Mouse (Mus musculus): Measurements from ENCODE around the gene Hist1h4a.
A peak's percentile ranks its signal among the peaks of the same experiment; 100 is the strongest.
"Not testable (repeated sequence)": the region's sequence is repeated elsewhere in the genome, so short reads cannot be mapped to it uniquely, and the experiment has no call there.

Hist1h4a gene

DNA sequence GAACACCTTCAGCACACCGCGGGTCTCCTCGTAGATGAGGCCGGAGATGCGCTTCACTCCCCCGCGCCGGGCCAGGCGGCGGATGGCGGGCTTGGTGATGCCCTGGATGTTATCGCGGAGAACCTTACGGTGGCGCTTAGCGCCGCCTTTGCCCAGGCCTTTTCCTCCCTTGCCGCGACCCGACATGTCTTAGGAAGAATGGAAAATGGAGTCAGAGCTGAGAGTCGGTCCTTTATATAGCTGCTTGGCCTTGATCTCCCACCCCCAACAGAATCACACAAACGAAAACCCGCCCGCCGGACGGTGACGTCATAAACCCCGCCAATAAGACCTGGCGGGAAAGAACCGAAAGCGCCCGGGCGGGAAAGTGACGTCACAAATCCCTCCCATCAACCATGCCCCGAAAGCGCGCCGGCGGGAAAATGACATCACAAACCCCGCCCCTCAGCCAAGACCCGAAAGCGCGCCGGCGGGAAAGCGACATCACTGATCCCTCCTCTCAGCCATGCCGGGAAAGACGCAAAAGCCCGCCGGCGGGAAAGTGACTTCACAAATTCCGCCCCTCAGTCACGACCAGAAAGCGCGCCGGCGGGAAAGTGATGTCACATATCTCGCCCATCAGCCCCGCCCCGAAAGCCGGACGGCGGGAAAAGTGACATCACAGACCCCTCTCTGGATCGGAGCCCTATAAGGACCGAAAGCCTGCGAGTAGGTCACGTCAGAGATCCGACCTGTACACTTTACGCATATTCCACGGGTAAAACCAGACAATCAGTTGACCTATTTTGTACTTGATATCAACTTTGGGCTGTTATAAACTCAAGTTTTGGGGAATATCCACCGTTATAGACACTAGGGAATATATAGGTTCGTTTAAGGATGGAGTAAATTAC, at the start of gene Hist1h4a:
Hist1h4a (minus strand) TSS at position 259 of the 893 bp plus-strand sequence.
- peak; percentile 96 to 99 for DNase-seq (ENCODE audit: low spot score in 2 of 2)

DNA sequence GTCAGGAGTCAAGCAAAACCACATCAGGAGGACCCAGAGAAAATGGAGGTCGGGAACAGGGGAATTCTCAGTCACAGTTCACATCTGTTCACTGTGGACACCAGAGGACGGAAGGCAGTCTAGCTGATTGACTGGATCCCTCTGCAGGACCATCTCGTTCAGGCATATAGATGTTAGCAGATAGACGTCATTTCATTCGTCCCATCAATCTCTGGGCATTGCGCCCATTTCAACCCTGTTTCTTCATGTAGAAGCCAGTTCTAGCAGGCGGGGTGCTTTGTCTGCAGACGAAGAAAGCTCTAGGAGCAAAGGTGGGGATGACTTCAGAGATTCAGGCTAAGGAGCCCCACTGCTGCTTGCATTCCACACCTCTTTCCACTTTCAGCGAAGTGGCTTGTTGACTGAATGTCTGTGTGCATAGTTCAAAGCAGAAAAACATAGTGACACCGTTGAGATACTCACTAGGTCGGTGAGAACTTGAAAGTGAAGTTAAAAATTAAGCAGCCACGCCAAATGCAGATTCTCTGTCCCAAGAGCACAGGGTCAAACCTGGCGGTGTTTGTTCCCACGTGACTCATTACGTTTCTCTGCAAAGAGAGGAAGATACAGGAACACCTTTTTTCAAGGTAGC, 45.5 kb upstream of the Hist1h4a start, which contains the start of gene Slc17a2:
Slc17a2 (plus strand) TSS at position 572 of the 631 bp plus-strand sequence.
- no peak for DNase-seq (ENCODE audit: low spot score in 2 of 2)

DNA sequence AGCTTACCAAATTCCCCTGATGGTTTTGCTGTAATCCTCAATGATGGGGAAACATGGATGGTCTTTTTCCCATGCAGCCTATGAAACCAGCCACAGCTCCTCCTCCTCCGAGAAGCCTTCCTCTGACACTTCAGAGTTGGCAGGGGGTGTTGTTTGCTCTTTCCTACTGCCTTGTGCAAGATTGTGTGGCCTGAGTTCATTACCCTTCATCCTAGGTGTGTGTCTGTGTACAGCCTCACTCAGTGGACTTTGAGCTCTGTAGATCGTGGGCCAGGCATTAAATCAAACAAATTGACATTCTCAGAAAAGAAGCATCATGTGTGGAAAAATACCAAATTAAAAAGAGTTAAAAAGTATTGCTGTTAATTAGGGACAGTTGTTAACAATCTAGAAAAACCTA, 43.5 kb upstream of the Hist1h4a start:
- DNase-seq (ENCODE audit: low spot score in 2 of 2) = no peak

DNA sequence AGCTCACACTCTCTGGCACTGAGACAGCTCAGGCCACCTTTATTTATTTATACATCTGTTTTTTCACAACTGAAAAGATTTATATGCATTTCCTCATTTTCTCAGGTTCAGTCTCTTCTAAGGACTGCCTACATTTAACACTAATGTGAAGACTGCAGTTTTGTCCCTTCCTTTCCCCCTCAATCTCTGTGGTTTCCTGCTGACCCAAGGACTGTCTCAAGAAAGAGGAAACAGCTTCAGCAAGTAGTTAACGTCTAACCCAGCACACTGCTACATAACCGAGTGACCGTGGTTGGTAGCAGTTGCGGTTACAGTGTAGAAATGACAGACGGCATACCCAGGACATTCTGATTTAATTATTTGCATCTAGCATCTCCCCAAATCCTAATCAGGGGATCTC, 38.4 kb upstream of the Hist1h4a start:
- no peak for DNase-seq (ENCODE audit: low spot score in 2 of 2)

DNA sequence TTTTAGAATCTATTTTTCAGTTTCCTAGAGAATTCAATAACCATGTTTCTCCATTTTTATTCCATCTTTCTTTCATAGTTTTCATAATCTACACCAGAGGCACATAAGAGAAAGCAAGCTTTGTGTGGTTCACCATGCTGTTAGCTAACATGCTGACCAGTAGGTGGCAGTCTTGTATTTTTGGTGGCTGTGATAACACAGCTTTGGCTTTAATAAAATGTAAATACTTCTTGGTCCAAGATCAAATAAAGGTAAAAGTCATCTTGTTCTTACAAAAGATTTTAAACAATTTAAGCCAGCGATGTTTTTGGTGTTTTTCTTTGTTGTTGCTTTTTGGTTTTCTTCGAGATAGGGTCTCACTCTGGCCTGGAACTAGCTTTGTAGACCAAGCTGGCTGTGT, 31.5 kb upstream of the Hist1h4a start:
- peak in 1 of 2 experiments; percentile 50 for DNase-seq (ENCODE audit: low spot score in 2 of 2)

DNA sequence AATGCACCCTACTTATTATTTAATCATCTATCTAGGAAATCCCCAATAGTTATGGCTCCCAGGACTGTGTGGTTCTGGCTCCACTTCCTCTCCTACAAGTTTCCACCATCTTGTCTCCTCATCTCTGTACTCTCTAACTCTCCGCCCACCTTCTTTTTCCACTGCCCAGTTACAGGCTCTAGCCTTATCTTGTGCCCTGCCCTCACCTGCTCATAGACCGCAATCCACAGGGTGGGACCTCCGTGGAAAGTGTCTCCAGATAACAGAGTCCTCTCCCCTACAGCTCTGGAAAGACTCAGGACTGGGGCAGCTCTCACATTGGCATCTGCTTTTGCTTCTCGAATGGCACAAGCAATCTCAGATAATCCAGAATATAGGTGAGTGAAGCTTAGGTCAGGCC, 18.0 kb upstream of the Hist1h4a start:
- no peak for DNase-seq (ENCODE audit: low spot score in 2 of 2)

DNA sequence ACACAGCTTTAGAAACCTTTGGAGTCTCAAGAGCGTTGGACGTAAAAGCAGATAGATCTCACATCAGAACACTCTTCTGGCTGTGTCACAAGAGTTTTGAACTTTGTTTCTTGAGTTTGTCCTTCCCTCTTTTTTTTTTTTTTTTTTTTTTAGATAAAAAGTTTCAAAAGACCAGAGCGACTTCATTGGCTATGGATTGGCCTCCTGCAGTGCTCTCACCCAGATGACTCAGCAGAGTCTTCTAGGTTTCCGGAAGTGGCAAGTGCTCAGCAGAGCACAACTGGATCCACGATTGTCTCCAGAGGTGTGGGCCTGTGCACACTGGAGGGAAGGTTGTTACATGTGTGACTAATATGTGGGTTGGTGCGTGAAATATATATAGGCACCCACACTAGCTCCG, 17.3 kb upstream of the Hist1h4a start:
- no peak for DNase-seq (ENCODE audit: low spot score in 2 of 2)

DNA sequence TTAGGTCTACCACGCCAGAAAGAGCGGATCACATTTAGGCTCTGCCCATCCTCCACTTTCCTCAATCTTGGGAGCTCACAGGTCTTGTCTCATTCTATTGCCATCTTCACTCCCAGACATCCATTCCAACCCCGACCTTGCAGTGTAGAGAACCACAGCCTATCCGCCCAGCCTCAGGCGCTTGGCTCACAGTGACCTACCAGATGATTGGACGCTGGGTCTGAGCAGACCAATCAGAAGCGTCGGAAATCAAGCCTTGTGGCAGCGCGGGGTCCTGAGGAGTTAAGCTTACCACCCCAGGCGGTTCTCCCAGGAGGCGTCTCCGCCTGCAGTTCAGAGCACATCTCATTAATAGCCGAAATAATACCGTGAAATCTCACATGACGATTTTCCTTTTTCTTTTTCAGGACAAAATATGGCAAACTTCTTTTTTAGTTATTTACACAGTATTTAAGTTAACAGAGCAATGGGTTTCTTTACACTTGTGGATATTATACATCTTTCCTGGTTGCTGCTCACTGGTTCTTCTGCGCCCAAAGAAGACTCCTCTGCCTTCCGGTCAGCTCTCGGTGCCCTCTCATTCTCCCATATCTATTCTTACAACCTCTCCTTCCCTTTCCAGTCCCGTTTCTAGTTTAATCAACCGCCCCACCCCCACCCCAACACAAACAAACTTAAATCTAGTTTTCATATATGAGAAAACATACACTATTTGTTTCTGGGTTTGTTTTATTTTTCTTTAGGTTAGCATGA, 11.7 kb upstream of the Hist1h4a start:
- peak in 1 of 2 experiments; percentile 42 for DNase-seq (ENCODE audit: low spot score in 2 of 2)

DNA sequence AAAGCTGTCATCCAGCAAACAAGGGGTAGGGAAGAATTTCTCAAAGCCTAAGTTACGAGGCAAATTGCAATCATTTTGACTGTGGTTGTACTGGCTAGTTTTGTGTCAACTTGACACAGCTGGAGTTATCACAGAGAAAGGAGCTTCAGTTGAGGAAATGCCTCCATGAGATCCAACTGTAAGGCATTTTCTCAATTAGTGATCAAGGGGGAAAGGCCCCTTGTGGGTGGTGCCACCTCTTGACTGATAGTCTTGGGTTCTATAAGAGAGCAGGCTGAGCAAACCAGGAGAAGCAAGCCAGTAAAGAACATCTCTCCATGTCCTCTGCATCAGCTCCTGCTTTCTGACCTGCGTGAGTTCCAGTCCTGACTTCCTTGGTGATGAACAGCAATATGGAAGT, 8.6 kb upstream of the Hist1h4a start, which contains the start of gene Trim38:
Trim38 (plus strand) TSS at position 301 of the 400 bp plus-strand sequence.
- DNase-seq (ENCODE audit: low spot score in 2 of 2) = not testable (repeated sequence)

DNA sequence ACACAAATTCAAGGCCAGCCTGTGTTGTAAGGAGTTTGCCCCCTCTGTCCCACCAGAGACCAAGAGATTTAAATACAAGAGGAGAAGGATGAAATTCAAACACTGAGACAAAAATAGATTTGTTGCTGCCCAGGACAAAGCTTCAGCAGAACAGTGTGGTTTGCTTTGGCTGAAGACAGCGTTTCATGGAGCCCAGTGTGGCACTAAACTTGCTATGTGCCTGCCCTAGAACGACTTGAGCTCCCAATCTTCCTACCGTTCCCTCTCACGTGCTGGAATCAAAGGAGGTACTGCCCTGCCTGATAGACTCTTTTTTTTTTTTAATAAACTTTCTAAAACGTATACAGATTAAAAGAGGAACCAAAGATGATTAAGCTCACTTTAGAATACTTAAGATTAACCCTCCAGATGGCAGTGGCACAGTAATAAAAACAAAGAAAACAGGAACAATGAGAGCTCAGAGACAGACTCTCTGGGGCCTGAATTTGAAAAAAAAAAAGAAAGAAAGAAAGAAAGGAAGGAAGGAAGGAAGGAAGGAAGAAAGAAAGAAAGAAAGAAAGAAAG, 7.9 kb upstream of the Hist1h4a start:
- no peak for DNase-seq (ENCODE audit: low spot score in 2 of 2)

DNA sequence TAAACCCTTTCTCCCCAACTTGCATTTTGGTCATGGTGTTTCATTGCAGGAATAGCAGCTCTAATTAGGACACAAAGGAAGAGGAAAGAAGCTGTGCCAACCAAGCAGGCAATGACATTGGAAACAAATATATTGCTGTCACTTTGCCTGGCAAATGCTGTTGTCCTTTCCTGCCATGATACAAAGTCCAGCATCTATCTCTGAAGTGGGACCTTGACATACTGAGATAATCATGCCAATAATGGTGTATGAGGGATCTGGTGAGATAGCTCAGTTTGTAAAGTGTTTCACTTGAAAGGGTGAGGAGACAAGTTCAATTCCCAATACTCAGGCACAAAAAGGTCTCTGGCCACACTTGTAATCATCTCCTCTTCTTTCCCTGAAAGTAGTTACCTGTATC, 5.7 kb upstream of the Hist1h4a start:
- no peak for DNase-seq (ENCODE audit: low spot score in 2 of 2)

DNA sequence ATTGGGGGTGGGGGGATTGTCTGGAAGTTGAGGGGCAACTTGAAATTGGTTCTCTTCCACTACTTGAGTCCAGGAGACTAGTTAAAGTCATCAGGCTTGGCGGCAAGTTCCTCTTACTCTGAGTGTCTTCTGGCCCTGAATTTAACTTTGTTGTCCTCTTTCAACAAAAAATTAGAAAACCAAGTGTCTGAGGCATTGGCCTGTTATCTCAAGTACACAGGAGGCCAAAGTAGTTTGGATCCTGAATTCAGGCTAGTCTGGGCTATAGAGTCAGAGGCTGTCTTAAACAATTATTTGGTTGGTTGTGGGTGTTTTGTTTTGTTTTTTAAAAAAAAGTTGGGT, 4.1 kb upstream of the Hist1h4a start:
- DNase-seq (ENCODE audit: low spot score in 2 of 2) = no peak

DNA sequence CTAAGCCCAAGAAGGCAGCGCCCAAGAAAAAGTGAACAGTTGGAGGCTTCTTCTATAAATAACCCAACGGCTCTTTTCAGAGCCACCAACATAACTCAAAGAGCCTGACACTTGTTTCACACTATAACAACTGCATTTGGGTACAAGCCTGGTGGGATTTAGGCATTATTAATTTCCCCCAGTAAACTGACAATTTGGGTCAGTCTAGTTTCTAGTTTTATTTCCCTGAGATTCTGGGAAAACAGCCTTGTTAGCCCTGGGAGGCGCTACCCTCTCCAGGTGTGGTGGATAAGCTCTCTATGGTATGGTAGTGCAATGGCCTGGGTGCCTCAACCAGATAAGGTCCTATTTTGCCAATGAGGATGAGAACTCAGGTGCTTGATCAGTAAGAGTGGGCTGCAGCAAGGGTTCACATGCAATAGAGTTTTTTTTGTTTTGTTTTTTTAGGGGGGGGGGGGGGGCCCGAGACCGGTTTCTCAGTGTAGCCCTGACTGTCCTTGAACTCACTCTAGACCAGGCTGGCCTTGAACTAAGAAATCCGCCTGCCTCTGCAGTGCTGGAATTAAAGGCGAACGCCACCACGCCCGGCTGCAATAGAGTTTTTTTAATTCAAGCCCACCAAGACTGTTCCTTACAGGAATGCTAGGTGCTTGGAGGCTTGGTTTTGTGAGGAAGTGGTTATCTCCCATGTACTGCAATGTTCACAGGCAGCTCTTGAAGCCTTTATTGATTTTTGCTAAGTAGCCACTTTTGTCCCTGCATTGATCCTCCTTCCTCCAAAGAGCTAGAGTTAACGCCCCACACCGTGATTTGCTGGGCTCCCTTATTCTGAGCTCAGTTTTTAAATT, 3.5 kb upstream of the Hist1h4a start:
- no peak for DNase-seq (ENCODE audit: low spot score in 2 of 2)

DNA sequence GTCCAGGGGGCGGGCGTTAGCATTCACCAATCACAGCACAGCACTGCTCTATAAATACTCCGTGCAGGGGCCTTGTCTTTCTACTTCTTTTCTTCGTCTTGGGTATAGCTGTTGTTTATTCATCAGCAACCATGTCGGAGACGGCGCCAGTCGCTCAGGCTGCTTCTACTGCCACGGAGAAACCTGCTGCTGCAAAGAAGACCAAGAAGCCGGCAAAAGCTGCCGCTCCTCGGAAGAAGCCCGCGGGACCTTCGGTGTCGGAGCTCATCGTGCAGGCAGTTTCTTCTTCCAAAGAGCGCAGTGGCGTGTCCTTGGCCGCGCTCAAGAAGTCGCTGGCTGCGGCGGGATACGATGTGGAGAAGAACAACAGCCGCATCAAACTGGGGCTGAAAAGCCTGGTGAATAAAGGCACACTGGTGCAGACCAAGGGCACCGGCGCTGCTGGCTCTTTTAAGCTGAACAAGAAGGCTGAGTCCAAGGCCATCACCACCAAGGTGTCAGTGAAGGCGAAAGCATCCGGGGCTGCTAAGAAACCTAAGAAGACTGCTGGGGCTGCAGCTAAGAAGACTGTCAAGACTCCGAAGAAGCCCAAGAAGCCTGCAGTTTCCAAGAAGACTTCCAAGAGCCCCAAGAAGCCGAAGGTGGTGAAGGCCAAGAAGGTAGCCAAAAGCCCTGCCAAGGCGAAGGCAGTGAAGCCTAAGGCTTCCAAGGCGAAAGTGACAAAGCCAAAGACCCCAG, 2.7 kb upstream of the Hist1h4a start, which contains the start of gene Hist1h1a:
Hist1h1a (plus strand) TSS at position 81 of the 738 bp plus-strand sequence.
- DNase-seq (ENCODE audit: low spot score in 2 of 2) = peak in 1 of 2 experiments; percentile 89

DNA sequence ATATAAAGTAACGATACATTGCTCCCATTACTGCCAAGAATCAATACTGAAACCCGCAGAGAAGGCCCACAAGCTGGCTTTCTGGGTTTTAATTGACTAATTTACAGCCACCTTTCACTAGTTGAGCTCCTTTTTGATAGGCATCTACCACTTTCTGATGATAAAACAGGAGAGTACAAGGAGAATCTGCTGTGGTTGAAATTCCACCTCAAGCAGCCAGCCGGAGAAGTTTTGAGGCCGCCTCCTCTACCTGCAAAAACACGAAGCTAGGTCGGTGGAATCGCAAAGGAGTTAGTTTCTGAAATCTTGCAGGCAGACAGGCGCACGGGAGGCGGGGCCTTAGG, 2.2 kb upstream of the Hist1h4a start:
- no peak for DNase-seq (ENCODE audit: low spot score in 2 of 2)

DNA sequence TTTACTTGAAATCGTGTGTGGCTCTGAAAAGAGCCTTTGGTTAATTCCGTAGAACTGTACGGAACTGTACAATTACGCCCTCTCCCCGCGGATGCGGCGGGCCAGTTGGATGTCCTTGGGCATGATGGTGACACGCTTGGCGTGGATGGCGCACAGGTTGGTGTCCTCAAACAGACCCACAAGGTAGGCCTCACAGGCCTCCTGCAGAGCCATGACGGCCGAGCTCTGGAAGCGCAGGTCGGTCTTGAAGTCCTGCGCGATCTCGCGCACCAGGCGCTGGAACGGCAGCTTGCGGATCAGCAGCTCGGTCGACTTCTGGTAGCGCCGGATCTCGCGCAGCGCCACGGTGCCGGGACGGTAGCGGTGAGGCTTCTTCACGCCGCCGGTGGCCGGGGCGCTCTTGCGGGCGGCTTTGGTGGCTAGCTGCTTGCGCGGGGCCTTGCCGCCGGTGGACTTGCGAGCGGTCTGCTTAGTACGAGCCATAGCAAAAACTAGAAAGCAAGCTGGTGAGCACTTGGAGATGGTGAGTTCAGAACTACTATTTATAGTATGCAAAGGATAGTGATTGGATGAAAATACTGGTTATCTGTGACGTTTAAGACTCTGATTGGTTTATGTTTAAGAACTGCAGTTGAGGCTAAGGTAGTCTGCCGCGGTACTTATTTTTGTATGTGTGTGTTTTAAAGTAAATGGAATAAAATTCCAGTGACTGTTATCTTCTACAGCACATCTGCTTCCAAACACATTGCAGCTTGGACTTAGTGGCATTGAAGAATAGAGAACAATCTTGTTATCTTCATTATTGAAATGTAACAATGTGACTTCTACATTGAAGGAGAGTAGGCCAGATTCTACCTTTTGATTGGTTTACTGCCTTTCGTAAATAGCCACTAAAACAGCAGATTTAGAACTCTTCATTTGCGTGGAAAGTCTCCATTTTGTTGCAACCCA, 1.1 kb upstream of the Hist1h4a start, which contains the start of gene Hist1h3a:
Hist1h3a (minus strand) TSS at position 516 of the 951 bp plus-strand sequence.
- peak in 1 of 2 experiments; percentile 76 for DNase-seq (ENCODE audit: low spot score in 2 of 2)

DNA sequence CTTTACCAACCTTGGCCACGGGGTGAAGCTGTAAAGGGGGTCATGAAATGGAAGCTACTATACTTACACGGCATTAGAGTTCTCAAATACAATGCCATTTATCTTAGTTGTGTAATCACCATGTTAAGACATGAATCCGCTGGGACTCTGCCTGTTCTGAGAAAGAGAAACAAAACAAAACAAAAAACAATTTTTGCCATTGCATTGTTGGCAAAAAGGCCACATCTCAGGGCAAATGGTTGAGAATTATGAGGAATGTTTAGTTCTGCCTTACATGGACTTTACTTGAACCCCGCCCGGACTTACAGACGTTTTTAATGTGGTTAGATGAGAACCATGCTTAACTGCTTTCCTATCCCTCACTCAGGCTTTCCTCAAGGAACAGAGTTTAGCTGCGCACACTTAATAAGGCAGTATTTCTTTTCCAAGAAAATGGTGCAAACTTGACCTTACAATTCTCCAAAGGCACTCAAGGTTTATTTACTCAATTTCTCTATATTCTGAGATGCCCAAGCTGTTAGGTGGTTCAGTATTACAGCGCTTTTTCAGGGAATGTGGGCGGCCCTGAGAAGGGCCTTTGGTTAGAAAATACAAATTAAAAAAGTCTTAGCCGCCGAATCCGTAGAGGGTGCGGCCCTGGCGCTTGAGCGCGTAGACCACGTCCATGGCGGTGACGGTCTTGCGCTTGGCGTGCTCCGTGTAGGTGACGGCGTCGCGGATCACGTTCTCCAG, 624 bp downstream of the Hist1h4a start:
- no peak for DNase-seq (ENCODE audit: low spot score in 2 of 2)

DNA sequence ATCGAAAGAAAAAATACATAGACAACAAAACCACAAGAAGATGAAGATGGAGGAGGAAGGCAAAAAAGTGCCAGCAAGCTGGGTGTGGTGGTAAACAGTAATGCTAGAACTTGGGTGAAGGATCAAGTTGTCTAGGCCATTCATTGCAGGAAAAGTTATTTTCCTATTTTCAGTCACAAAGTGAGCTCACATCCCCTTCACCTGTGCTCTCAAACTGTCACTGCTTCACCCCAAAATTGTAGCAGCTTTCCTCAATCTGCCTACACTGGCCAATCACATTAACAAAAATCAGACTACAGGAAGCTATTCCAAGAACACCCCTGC, 1.2 kb downstream of the Hist1h4a start:
- DNase-seq (ENCODE audit: low spot score in 2 of 2) = no peak

Data from left cerebral cortex, adult 9 months (tissue).